Mouse (Mus musculus): ENCODE data around the gene Itfg1.

Itfg1 gene

DNA sequence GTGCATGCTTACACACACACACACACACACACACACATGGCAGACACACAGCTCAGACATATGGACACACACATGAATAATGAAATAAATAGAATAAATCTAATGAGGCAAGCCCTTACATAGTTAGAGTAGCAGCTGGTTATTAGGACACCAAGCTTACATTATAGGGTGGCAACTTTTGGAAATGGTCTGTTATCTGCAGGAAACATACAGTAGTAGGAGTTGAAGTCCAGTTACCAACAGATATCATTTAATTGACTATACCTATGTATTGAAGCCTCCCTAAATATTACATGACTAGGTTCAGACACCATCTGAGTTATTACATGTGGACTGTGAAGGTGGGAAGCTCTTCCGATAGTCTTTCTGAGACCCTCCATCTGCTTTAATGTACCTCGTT is 95.7 kb downstream of the Itfg1 start:
- DNase-seq (ENCODE audit: low read depth, low spot score) = no peak

GRCm38 (mm10) chr8:85730545-85730944 is 110.2 kb downstream of the Itfg1 start:
- DNase-seq (ENCODE audit: low read depth, low spot score) = no peak

DNA sequence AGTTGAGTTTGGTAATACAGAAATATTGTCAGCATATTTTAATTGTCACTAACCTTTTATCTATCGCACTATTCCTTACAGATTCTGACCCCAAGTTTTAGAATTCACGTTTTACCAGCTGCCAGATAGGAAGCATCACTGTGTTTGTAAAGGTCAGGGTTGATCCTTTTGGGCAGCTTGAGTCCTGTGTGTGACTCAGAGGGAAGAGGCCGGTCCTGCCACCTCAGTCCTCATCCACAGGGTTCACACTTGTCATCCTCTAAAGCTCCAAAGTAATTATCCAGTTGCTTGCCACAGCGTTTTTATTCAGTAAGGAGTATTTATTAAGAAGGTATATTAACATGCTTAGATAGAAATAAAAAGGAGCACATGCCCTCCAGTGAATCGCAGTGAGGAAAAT is 123.5 kb downstream of the Itfg1 start:
- DNase-seq (ENCODE audit: low read depth, low spot score) = no peak

- no peak for DNase-seq (ENCODE audit: low read depth, low spot score)
Measured at GRCm38 (mm10) chr8:85716696-85717095, 124.0 kb downstream of the Itfg1 start.

DNA sequence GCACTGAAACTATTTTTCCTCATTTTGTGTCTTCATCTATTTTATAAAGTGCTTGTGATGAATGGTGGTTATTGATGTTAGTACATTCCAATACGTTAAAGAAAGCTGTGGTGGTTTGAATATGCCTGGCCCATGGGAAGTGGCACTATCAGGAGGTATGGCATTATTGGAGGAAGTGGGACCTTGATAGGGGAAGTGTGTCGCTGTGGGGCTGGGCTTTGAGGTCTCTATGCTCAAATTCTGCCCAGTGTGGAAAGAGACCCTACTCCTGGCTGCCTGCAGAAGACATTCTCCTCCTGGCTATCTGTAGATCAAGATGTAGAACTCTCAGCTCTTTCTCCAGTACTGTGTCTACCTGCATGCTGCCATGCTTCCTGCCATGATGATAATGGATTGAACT is 133.7 kb downstream of the Itfg1 start:
- no peak for DNase-seq (ENCODE audit: low read depth, low spot score)

DNA sequence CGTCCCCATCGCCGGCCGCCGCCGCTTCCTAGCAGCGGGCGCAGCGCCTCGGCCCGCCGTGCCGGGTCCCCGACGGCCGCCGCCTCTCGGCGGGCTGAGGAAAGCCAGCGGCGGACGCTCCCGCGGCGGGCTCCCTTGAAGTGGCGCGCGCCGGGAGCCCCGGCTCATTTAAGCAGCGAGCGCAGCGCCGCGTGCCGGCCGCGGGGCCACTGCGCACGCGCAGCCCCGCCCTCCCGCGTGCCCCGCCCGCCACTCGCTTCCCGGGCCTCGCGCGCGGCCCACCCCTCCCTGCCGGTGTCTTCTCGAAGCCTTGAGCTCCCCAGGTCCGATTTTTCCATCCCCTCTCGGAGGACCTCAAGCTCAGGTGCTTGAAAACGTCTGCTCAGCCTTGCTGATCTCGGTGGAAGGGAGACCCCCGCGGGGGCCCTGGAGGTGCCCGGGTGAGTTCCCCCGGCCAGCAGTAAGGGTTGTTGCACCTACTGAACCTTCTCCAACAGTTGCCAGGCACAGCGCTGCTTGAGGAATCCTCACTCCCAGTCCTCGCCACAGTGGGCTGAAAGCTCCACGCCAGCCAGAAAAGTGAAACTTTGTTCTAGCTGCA is 139.9 kb downstream of the Itfg1 start, which contains the start of gene Neto2:
TSS of gene Neto2 (minus strand) at position 174 of the 601 bp plus-strand sequence.
- DNase-seq (ENCODE audit: low read depth, low spot score) = peak; percentile 60

- peak; percentile 34 for DNase-seq (ENCODE audit: low read depth, low spot score)
Measured at GRCm38 (mm10) chr8:85700101-85700750, 140.5 kb downstream of the Itfg1 start.

DNA sequence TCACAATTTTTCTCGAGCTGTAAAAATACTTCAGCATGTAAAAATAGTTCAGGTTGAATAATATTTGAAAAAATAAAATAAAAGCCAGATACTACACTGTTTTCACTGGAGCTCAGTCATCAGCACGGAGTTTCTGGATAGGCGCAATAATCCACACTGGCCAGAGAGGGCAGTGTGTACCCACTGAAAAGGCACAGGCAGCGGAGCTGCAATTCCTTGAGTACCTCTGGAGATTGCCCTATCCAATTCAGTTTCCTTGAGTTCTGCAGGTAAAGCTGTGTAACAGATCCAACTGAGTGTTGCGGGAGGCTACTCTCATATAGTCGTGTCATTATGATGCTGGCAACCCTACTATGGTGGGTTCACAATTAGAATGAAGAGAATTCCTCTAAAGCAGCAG is 141.7 kb downstream of the Itfg1 start:
- peak; percentile 55 for DNase-seq (ENCODE audit: low read depth, low spot score)
